7 mouse cellular contexts compared by ENCODE assay signal in the genomic region with DNA sequence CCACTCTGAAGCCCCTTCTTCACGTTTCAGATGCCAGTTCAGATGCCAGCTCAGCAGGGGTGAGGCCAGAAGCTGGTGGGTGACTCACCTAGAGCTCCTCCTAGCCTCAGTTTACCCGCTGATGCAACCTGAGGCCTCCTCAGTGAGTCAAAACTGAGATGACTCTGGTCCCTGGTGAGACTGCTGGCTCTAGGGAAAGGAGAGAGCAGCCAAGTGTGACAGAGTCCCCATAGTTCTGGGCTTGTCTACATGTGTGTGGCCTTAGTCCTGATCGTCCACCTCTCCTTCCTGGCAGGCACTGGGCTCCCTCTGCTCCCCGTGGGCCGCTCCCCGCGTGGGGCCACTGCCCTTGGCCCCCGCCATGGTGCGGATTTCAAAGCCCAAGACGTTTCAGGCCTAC. TPM values are rescaled to one million over a fixed set of nuclear protein-coding genes. Genes with fewer than 3 reads are reported as not detected.
DNase-seq lines count a peak whose midpoint lies in the region; ATAC-seq and TF ChIP-seq lines count a peak whose summit lies in the region.

No protein-coding gene starts in this region.

- no peaks in the 10 kb centered on the region for H3K9me3 ChIP-seq in embryonic facial prominence, embryonic 13.5 days
- no peaks in the 10 kb centered on the region for H3K9me3 ChIP-seq in hindbrain, embryonic 15.5 days
- no peaks in the 10 kb centered on the region for H3K9me3 ChIP-seq in liver, embryonic 15.5 days (replicated peaks)

- H3K36me3 ChIP-seq in spleen, adult 2 months (ENCODE audit: control insufficient read depth, insufficient read depth, low read length): peaks cover 9% of the 10 kb centered on the region; the same call in 1 of the 2 replicates
- peaks cover 10% of the 10 kb centered on the region for H3K36me3 ChIP-seq in embryonic facial prominence, embryonic 13.5 days
- no peaks in the 10 kb centered on the region for H3K36me3 ChIP-seq in hindbrain, embryonic 15.5 days
- H3K36me3 ChIP-seq in liver, embryonic 15.5 days (replicated peaks): peaks cover 22% of the 10 kb centered on the region

- no peak for TF ChIP-seq POLR2A in spleen, adult 2 months (IDR thresholded peaks at IDR 0.05; ENCODE audit: low read depth, low read length)

- H3K4me2 ChIP-seq in embryonic facial prominence, embryonic 13.5 days: peak overlapping the region; percentile 92
- peak overlapping the region; percentile 93 for H3K4me2 ChIP-seq in hindbrain, embryonic 15.5 days
- peak overlapping the region; percentile 93 for H3K4me2 ChIP-seq in liver, embryonic 15.5 days

- 40% methylated on average over 10 of the region's 10 CpGs for WGBS in spleen, adult 2 months
- 44% methylated on average over 10 of the region's 10 CpGs for WGBS in embryonic facial prominence, embryonic 13.5 days
- WGBS in hindbrain, embryonic 15.5 days: 44% methylated on average over 10 of the region's 10 CpGs
- WGBS in liver, embryonic 15.5 days (ENCODE audit: insufficient replicate concordance): 66% methylated on average over 10 of the region's 10 CpGs

- no peaks in the 10 kb centered on the region for H3K27me3 ChIP-seq in spleen, adult 2 months (ENCODE audit: control insufficient read depth, insufficient read depth, low read length)
- no peaks in the 10 kb centered on the region for H3K27me3 ChIP-seq in embryonic facial prominence, embryonic 13.5 days
- H3K27me3 ChIP-seq in hindbrain, embryonic 15.5 days: no peaks in the 10 kb centered on the region
- H3K27me3 ChIP-seq in liver, embryonic 15.5 days: no peaks in the 10 kb centered on the region

- H3K4me3 ChIP-seq in spleen, adult 2 months (ENCODE audit: extremely low read depth, insufficient read depth, insufficient read length): peak overlapping the region; percentile 81
- H3K4me3 ChIP-seq in embryonic facial prominence, embryonic 13.5 days: peak overlapping the region; percentile 80
- peak overlapping the region; percentile 88 for H3K4me3 ChIP-seq in hindbrain, embryonic 15.5 days
- peak overlapping the region; percentile 87 for H3K4me3 ChIP-seq in liver, embryonic 15.5 days (replicated peaks)

- DNase-seq in spleen, adult 2 months (ENCODE audit: low read depth in 1 of 2, low spot score in 2 of 2): no peak
- DNase-seq in spleen, postnatal 14 days (ENCODE audit: low spot score in 2 of 2): no peak
- no peak for DNase-seq in ovary, postnatal 36 days (ENCODE audit: low spot score)

- peak overlapping the region; percentile 90 for H3K9ac ChIP-seq in embryonic facial prominence, embryonic 13.5 days
- peak overlapping the region; percentile 96 for H3K9ac ChIP-seq in hindbrain, embryonic 15.5 days
- peak overlapping the region; percentile 100 for H3K9ac ChIP-seq in liver, embryonic 15.5 days

- ATAC-seq in embryonic facial prominence, embryonic 13.5 days (ENCODE audit: insufficient number of reproducible peaks, insufficient read depth, low FRiP score, low TSS enrichment, low read depth): no peak
- ATAC-seq in hindbrain, embryonic 15.5 days (ENCODE audit: low FRiP score, low read depth): no peak
- no peak for ATAC-seq in liver, embryonic 15.5 days (ENCODE audit: insufficient read depth)
- no peak for ATAC-seq in megakaryocyte progenitor cell, adult 5-6 weeks (replicated peaks; ENCODE audit: poor library complexity)

- H3K27ac ChIP-seq in spleen, adult 2 months (ENCODE audit: insufficient read depth, low read length): peak overlapping the region; percentile 84
- H3K27ac ChIP-seq in embryonic facial prominence, embryonic 13.5 days: peak overlapping the region; percentile 86
- peak overlapping the region; percentile 88 for H3K27ac ChIP-seq in hindbrain, embryonic 15.5 days (replicated peaks)
- peak overlapping the region; percentile 97 for H3K27ac ChIP-seq in liver, embryonic 15.5 days (replicated peaks)

- H3K4me1 ChIP-seq in spleen, adult 2 months (ENCODE audit: control insufficient read depth, insufficient read depth, insufficient read length): peaks cover 26% of the 10 kb centered on the region
- peaks cover 47% of the 10 kb centered on the region for H3K4me1 ChIP-seq in embryonic facial prominence, embryonic 13.5 days
- peaks cover 58% of the 10 kb centered on the region for H3K4me1 ChIP-seq in hindbrain, embryonic 15.5 days (replicated peaks)
- peaks cover 85% of the 10 kb centered on the region for H3K4me1 ChIP-seq in liver, embryonic 15.5 days (replicated peaks)

- TF ChIP-seq CTCF in spleen, adult 2 months (IDR thresholded peaks at IDR 0.05; ENCODE audit: extremely low read depth, insufficient read depth, insufficient read length, insufficient replicate concordance): no peak

RNA-seq across cellular contexts. Expression of a gene that starts 0.7 kb away (rescaled TPM):
- polyA plus RNA-seq in spleen, adult 2 months (2012; rRNA removed): 393 and 605 TPM in 2 replicates
- 104 and 112 TPM in 2 replicates for polyA plus RNA-seq in embryonic facial prominence, embryonic 13.5 days (2015; fragmentation: Nextera tagmentation; extraction: Ambion mirVana)
- polyA plus RNA-seq in hindbrain, embryonic 15.5 days (2015; fragmentation: Nextera tagmentation; extraction: Ambion mirVana): 191 and 203 TPM in 2 replicates
- polyA plus RNA-seq in liver, embryonic 15.5 days (2015; fragmentation: Nextera tagmentation; extraction: Ambion mirVana): 103 and 119 TPM in 2 replicates
- 25.4 and 32.4 TPM in 2 replicates for total RNA-seq in megakaryocyte progenitor cell, adult 5-6 weeks (2015)
- total RNA-seq in megakaryocyte progenitor cell, adult 5-6 weeks (2017): 11.8 and 15.1 TPM in 2 replicates

RNA-seq across cellular contexts. Expression of a gene that starts 3.8 kb away (rescaled TPM):
- 16.6 and 17.9 TPM in 2 replicates for polyA plus RNA-seq in spleen, adult 2 months (2012; rRNA removed)
- polyA plus RNA-seq in embryonic facial prominence, embryonic 13.5 days (2015; fragmentation: Nextera tagmentation; extraction: Ambion mirVana): 0.27 and 0.59 TPM in 2 replicates
- polyA plus RNA-seq in hindbrain, embryonic 15.5 days (2015; fragmentation: Nextera tagmentation; extraction: Ambion mirVana): 0.62 and 0.75 TPM in 2 replicates
- 0.50 and 0.79 TPM in 2 replicates for polyA plus RNA-seq in liver, embryonic 15.5 days (2015; fragmentation: Nextera tagmentation; extraction: Ambion mirVana)
- total RNA-seq in megakaryocyte progenitor cell, adult 5-6 weeks (2015): 0.34 and 0.42 TPM in 2 replicates
- total RNA-seq in megakaryocyte progenitor cell, adult 5-6 weeks (2017): 0.14 TPM in 1 of 2 replicates, not detected in the other

RNA-seq across cellular contexts. Expression of a gene that starts 11.3 kb away (rescaled TPM):
- 7.7 and 62.7 TPM in 2 replicates for polyA plus RNA-seq in spleen, adult 2 months (2012; rRNA removed)
- 1.6 and 3.1 TPM in 2 replicates for polyA plus RNA-seq in embryonic facial prominence, embryonic 13.5 days (2015; fragmentation: Nextera tagmentation; extraction: Ambion mirVana)
- 1.5 TPM in 2 replicates for polyA plus RNA-seq in hindbrain, embryonic 15.5 days (2015; fragmentation: Nextera tagmentation; extraction: Ambion mirVana)
- polyA plus RNA-seq in liver, embryonic 15.5 days (2015; fragmentation: Nextera tagmentation; extraction: Ambion mirVana): 0.74 and 0.84 TPM in 2 replicates
- 8.4 and 13.3 TPM in 2 replicates for total RNA-seq in megakaryocyte progenitor cell, adult 5-6 weeks (2015)
- total RNA-seq in megakaryocyte progenitor cell, adult 5-6 weeks (2017): 7.1 and 7.7 TPM in 2 replicates

RNA-seq across cellular contexts. Expression of a gene that starts 14.8 kb away (rescaled TPM):
- 175 and 184 TPM in 2 replicates for polyA plus RNA-seq in spleen, adult 2 months (2012; rRNA removed)
- polyA plus RNA-seq in embryonic facial prominence, embryonic 13.5 days (2015; fragmentation: Nextera tagmentation; extraction: Ambion mirVana): 300 and 311 TPM in 2 replicates
- polyA plus RNA-seq in hindbrain, embryonic 15.5 days (2015; fragmentation: Nextera tagmentation; extraction: Ambion mirVana): 174 and 176 TPM in 2 replicates
- polyA plus RNA-seq in liver, embryonic 15.5 days (2015; fragmentation: Nextera tagmentation; extraction: Ambion mirVana): 107 and 113 TPM in 2 replicates
- 209 and 216 TPM in 2 replicates for total RNA-seq in megakaryocyte progenitor cell, adult 5-6 weeks (2015)
- total RNA-seq in megakaryocyte progenitor cell, adult 5-6 weeks (2017): 113 and 131 TPM in 2 replicates

RNA-seq across cellular contexts. Expression of a gene that starts 18.1 kb away (rescaled TPM):
- polyA plus RNA-seq in spleen, adult 2 months (2012; rRNA removed): 97.0 and 108 TPM in 2 replicates
- polyA plus RNA-seq in embryonic facial prominence, embryonic 13.5 days (2015; fragmentation: Nextera tagmentation; extraction: Ambion mirVana): 56.7 and 56.9 TPM in 2 replicates
- 107 and 115 TPM in 2 replicates for polyA plus RNA-seq in hindbrain, embryonic 15.5 days (2015; fragmentation: Nextera tagmentation; extraction: Ambion mirVana)
- 20.0 and 23.5 TPM in 2 replicates for polyA plus RNA-seq in liver, embryonic 15.5 days (2015; fragmentation: Nextera tagmentation; extraction: Ambion mirVana)
- total RNA-seq in megakaryocyte progenitor cell, adult 5-6 weeks (2015): 86.5 and 106 TPM in 2 replicates
- total RNA-seq in megakaryocyte progenitor cell, adult 5-6 weeks (2017): 36.0 and 41.3 TPM in 2 replicates
